Comparison of ENCODE assay signal across 1 mouse cellular context in genomic region chr12:111149495-111150235, GRCm38 (mm10).
TF ChIP-seq lines count a peak whose summit lies in the region.

No protein-coding gene starts in this region.

TF ChIP-seq in CH12.LX, 34 proteins besides CTCF, POLR2A, EP300 and RAD21 (continued from another document):
- no peak for TF ChIP-seq PAX5 (IDR thresholded peaks at IDR 0.05; ENCODE audit: low read length)
- TF ChIP-seq E2F4 (IDR thresholded peaks at IDR 0.05; ENCODE audit: insufficient replicate concordance, low read depth, low read length): no peak
- no peak for TF ChIP-seq JUND (conservative IDR thresholded peaks at IDR 0.05; ENCODE audit: low read depth, low read length)
- TF ChIP-seq POLR2AphosphoS2 (IDR thresholded peaks at IDR 0.05; ENCODE audit: low read depth, low read length): no peak
- TF ChIP-seq BHLHE40 (IDR thresholded peaks at IDR 0.05; ENCODE audit: low read depth, low read length): peak; percentile 29; the same call in 1 of the 2 replicates
- no peak for TF ChIP-seq MYC (IDR thresholded peaks at IDR 0.05; ENCODE audit: low read depth, low read length)
- peak; percentile 48; the same call in 1 of the 2 replicates for TF ChIP-seq MXI1 (IDR thresholded peaks at IDR 0.05; ENCODE audit: low read depth, low read length)
- TF ChIP-seq HCFC1 (IDR thresholded peaks at IDR 0.05; ENCODE audit: low read depth, low read length): peak; percentile 70
- 0 out of 2 replicates have a peak, but pooled peaks have one; percentile 31 for TF ChIP-seq ZMIZ1 (IDR thresholded peaks at IDR 0.05; ENCODE audit: low read depth, low read length)
- TF ChIP-seq NRF1 (IDR thresholded peaks at IDR 0.05; ENCODE audit: low read depth, low read length): 0 out of 2 replicates have a peak, but pooled peaks have one; percentile 14
- peak; percentile 51; the same call in 1 of the 2 replicates for TF ChIP-seq MAX (IDR thresholded peaks at IDR 0.05; ENCODE audit: low read length)
- no peak for TF ChIP-seq JUN (IDR thresholded peaks at IDR 0.05; ENCODE audit: insufficient read depth, low read depth, low read length)
- no peak for TF ChIP-seq USF2 (conservative IDR thresholded peaks at IDR 0.05; ENCODE audit: low read depth, low read length)
- TF ChIP-seq UBTF (IDR thresholded peaks at IDR 0.05; ENCODE audit: low read depth, low read length): no peak
- TF ChIP-seq NELFE (IDR thresholded peaks at IDR 0.05; ENCODE audit: low read depth, low read length): peak; percentile 55; the same call in 1 of the 2 replicates
- TF ChIP-seq CHD2 (IDR thresholded peaks at IDR 0.05; ENCODE audit: low read length): no peak
- TF ChIP-seq RCOR1 (conservative IDR thresholded peaks at IDR 0.05; ENCODE audit: low read depth, low read length): no peak
- no peak for TF ChIP-seq ZKSCAN1 (IDR thresholded peaks at IDR 0.05; ENCODE audit: borderline replicate concordance, low read depth, low read length)
- TF ChIP-seq USF1 (IDR thresholded peaks at IDR 0.05; ENCODE audit: low read depth, low read length): no peak; the same call in 1 of the 2 replicates
- TF ChIP-seq IRF4 (IDR thresholded peaks at IDR 0.05; ENCODE audit: low read depth, low read length): no peak; the same call in 1 of the 2 replicates
